8 mouse cellular contexts compared by ENCODE assay signal in the genomic region with DNA sequence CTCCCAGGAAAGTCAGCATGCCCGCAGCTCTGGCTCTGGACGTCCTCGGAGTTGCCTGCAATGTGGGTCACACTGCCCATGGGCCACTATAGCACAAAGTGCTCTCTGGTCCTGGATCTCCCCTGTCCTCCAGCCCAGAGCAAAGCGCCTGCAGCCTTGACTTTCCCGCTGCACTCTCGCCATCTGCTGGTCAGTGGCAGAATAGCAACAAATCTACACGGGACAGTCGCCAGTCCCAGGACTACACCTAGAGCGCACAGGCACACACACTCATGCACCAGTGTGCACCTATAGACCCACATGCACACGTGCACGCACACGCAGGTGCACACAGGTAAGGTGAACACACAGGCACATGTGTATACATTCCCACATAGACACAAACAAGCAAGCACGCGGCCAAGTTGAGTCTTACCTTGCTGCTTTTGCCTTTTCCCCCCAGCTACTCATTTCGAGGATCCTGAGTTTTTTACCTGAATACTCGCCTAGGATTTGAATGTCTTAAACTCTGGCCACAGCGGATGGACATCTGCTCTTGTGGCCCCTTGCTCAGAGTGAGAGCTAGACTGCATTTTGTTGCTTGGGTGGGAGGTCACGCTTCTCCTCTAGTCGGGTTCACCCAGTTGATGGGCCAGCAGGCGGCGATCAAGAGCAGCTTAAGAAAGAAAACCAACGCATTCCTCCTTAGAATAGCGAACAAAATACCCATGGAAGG. TPM values are rescaled to one million over a fixed set of nuclear protein-coding genes. Genes with fewer than 3 reads are reported as not detected.
DNase-seq lines count a peak whose midpoint lies in the region; ATAC-seq lines count a peak whose summit lies in the region.

No protein-coding gene starts in this region.

- intact Hi-C loops in left cerebral cortex, postnatal 25 days (cut with DNase I): loop anchor here (1.0 to 5.0 kb wide), 3 partner anchors 64 to 602 kb away; a partner anchor contains a TSS

- 7% methylated on average over 23 of the region's 23 CpGs for WGBS in intestine, embryonic 16.5 days

- no peaks in the 10 kb centered on the region for H3K36me3 ChIP-seq in intestine, embryonic 16.5 days (ENCODE audit: control insufficient read depth, insufficient read depth, low read length)

- H3K9me3 ChIP-seq in intestine, embryonic 16.5 days (ENCODE audit: control insufficient read depth, low read length): no peaks in the 10 kb centered on the region

- no peaks in the 10 kb centered on the region; the same call in 1 of the 2 replicates for H3K4me1 ChIP-seq in intestine, embryonic 16.5 days (ENCODE audit: control insufficient read depth, insufficient read depth, low read length)

- H3K9ac ChIP-seq in intestine, embryonic 16.5 days (ENCODE audit: low read depth, low read length): no peak overlapping the region

- H3K4me2 ChIP-seq in intestine, embryonic 16.5 days (ENCODE audit: low read depth, low read length): peak overlapping the region; percentile 16; the same call in 1 of the 2 replicates

- peak; percentile 52 for DNase-seq in adrenal gland, adult 8-10 months
- peak; percentile 83 for DNase-seq in embryo, embryonic 11 days
- peak; percentile 54 to 66 for DNase-seq in left cerebral cortex, postnatal 25 days (ENCODE audit: low spot score in 2 of 2)
- peak; percentile 84 for DNase-seq in mesoderm, embryonic 11.5 days (ENCODE audit: low read depth, low spot score)
- DNase-seq in skeletal muscle tissue, adult 2 months (ENCODE audit: low read depth, low spot score): peak; percentile 39
- no peak for DNase-seq in T-cell, adult 2 months (ENCODE audit: low spot score)

- H3K27ac ChIP-seq in intestine, embryonic 16.5 days (ENCODE audit: low read length): no peak overlapping the region

- ATAC-seq in granulocyte monocyte progenitor cell, adult 5-6 weeks (replicated peaks; ENCODE audit: poor library complexity, severe bottlenecking): peak; percentile 88
- peak; percentile 67 for ATAC-seq in intestine, embryonic 16.5 days

- H3K4me3 ChIP-seq in intestine, embryonic 16.5 days (ENCODE audit: low read length): no peak overlapping the region

- H3K27me3 ChIP-seq in intestine, embryonic 16.5 days (replicated peaks; ENCODE audit: control insufficient read depth, insufficient read depth, low read length): no peaks in the 10 kb centered on the region

RNA-seq across cellular contexts. Expression of a gene that starts 26.9 kb away (rescaled TPM):
- under 1 TPM in 1 of 4 experiments, not detected in 3; 0.37 TPM for total RNA-seq in adrenal gland, adult 8-10 months (2022)
- not detected in 2 replicates for total RNA-seq in granulocyte monocyte progenitor cell, adult 5-6 weeks (2014; fragmentation: Nextera tagmentation)
- not detected in 2 replicates for total RNA-seq in granulocyte monocyte progenitor cell, adult 5-6 weeks (2017)
- not detected in 2 replicates for polyA plus RNA-seq in intestine, embryonic 16.5 days (2015; fragmentation: Nextera tagmentation; extraction: Ambion mirVana)
- not detected for total RNA-seq in left cerebral cortex, postnatal 25 days (2021)
